Mouse (Mus musculus): ENCODE results near the gene Atp9a. TPM values are rescaled to one million over a fixed set of nuclear protein-coding genes. Genes with fewer than 3 reads are reported as not detected.

Gene Atp9a
- polyA plus RNA-seq, 3 experiments from 2014 or later = 6.8 to 11.0 (median 10.6) TPM

DNA sequence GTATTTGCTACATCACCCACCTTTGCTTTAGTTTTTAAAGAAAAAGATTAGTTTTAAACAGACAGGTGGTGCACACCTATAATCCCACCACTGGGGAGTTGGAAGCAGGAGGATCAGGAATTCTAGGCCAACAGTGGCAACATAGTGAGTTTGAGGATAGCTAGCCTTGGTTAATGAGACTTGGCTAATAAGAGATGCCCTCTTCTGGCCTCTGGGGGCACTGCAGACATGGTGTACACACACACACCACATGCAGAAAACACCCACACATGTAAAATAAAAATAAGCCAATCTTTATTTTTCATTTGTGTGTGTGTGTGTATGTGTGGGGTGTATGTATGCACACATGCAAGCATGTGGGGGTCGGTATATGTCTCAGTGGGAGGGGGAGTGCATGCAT is 3.4 kb downstream of the Atp9a start:
- ATAC-seq = no peak

DNA sequence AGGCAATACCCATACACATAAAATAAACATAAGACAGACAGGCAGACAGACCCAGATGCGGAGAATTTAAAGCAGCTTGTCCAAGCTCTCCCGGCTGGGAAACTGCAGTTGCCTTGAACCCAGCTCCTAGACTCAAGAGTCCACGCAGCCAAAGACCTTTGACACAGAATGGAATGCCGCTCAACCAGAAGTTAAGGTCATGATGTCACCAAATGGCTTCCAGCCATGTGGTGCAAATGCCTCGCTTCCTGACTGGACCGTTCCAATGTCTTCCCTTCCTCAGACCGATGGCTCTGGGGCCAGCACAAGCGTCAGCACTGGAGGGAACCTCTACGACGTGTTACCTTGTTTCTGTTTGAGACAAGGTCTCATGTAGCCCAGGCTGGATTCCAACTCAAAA is 4.3 kb downstream of the Atp9a start:
- ATAC-seq = no peak

DNA sequence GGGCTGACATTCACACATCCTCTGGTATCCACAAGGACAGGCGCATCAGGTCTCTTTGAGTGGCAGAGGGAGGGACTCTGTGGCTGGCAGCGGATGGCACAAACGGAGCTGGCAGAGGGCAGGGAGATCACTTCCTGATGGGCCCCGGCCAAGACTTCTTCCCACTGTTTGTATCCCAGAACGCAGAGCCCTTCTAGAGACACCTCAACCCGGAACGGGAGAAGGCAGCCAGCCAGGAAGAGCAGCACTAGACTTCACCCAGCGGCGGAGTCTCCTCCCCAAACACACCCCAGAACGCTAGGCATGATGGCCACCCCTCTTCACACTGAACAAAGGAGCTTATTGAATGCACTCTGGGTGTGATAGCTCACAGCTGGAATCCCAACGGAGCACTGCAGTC is 8.2 kb downstream of the Atp9a start:
- ATAC-seq = no peak

DNA sequence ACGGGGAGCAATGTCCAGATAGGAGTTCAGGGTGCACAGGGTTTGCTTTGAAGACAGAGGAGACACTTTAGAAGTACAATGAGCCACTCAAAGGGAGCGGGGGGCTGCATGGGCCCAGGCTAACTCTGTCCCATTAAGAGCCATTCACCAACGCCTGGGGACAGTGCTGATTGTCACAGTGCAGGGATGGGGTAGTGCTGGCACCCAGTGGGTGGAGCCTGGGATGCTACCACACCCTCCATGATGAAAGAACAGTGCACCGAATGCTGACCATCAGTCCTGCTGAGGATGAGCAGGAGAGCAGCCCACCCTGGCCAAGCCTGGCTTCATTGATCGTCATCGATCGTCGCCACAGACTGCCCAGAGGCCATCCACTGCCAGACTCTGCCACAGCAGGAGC is 11.0 kb downstream of the Atp9a start:
- ATAC-seq = no peak

DNA sequence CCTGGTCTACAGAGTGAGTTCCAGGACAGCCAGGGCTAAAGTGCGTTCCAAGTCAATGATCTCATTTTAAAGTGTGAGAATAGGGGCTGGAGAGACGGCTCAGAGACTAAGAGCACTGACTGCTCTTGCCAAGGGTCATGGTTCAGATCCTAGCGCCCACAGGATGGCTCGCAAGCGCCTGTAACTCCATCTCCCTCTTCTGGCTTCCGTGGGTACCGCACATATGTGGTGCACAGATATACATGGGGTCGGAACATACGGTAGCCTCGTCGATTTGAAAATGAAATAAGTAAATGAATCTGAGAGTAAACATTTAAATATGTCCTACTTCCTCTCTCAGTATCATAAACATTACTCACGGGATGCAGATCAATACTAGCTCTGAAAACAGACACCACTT is 12.5 kb downstream of the Atp9a start:
- ATAC-seq = no peak

DNA sequence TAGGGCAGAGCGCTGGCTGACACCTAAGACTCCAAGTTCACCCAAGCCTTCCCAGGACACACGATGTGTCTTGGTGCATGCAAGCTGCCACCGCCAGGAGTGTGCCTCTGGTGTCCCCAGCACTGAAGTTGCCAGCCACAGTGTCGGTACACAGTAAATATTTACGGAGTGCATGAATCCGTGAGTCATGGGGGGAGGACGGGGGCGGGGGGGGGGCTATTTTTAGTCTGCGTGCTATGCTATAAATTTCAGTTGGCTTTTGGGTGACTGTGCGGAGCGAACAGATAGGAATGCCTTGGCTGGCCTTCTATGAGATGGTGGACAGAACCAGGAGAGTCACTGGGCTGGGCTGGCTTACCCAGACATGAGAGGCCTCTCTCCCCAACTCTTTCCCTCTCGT is 14.2 kb downstream of the Atp9a start:
- ATAC-seq = no peak

GRCm38 (mm10) chr2:168726007-168726406 is 16.2 kb downstream of the Atp9a start:
- ATAC-seq = no peak

GRCm38 (mm10) chr2:168721313-168721712 is 20.9 kb downstream of the Atp9a start:
- no peak for ATAC-seq

GRCm38 (mm10) chr2:168719742-168720141 is 22.5 kb downstream of the Atp9a start:
- ATAC-seq = no peak

DNA sequence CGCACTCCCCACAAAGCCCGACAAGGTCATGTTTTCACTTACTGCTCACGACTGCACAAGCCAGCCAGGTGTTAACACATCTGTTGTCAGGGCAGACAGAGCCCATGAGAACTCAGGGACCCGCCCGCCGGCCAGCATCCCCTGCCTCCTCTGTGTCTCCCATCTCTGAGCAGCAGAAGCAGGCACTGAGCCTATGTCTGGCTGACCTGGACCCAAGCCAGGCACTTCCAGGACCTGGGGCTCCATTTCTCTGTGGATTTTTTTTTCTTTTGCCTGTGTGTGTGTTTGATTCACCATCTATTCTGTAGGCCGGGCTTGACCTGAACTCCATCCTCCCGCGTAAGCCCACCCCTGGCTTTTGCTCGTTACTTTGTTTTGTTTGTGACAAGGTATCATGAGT is 23.5 kb downstream of the Atp9a start:
- ATAC-seq = no peak

- no peak for ATAC-seq
These were observed 23.9 kb downstream of the Atp9a start for GRCm38 (mm10) chr2:168718267-168718666.

- ATAC-seq = no peak
These were observed 29.7 kb downstream of the Atp9a start for GRCm38 (mm10) chr2:168712199-168713176.

- ATAC-seq = no peak
These were observed 31.2 kb downstream of the Atp9a start for GRCm38 (mm10) chr2:168710979-168711378.

DNA sequence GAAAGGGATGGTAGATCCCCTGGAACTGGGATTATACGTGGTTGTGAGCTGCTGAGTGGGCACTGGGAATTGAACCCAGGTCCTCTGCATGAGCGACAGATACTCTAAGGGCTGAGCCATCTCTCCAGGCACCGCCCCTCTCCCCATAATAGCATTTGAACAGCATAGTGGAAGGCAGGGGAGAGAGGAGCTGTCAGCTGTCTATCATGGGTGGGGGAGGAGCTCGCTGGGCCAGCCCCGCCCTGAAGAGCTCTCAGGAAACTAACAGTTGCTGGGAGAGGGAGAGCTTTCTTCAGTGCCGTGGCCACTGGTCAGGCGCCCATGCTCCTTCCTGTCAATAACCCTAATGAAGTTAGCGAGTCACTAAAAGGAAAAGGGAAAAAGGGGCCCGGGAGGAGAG is 34.4 kb downstream of the Atp9a start:
- no peak for ATAC-seq

- no peak for ATAC-seq
These were observed 39.9 kb downstream of the Atp9a start for GRCm38 (mm10) chr2:168702266-168702665.

GRCm38 (mm10) chr2:168695027-168695403 is 47.2 kb downstream of the Atp9a start:
- ATAC-seq = peak; percentile 54

DNA sequence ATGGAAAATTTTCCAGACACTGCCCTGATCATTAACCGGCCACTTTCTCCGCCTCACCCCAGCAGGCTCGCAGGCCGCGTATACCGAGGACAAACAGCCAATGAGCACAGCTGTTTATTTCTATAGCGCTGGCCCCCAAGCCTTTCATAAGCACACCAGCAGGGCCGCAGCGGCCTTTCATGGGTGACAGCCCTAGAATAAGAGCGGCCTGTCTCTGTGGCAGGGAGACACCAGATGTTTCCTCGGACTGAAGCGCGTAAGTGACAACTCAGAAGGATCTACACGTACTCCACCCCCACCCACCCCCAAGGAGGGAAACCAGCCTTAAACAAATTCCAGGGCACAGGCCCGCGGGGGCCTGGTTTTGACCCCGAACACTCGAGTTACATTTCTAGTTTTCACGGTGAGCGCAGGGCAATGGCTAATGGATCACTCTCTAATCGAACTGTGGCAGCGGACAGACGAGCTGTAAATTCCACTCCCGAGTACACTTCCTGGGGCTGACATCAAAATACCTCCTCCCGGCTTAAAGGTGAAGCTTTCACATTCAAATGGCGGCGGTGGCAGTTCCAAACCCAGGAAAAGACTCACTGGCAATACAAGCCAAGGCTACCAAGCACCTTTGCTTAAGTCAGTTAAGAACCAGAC is 47.7 kb downstream of the Atp9a start:
- ATAC-seq = no peak

- no peak for ATAC-seq
These were observed 50.4 kb downstream of the Atp9a start for GRCm38 (mm10) chr2:168691774-168692173.

DNA sequence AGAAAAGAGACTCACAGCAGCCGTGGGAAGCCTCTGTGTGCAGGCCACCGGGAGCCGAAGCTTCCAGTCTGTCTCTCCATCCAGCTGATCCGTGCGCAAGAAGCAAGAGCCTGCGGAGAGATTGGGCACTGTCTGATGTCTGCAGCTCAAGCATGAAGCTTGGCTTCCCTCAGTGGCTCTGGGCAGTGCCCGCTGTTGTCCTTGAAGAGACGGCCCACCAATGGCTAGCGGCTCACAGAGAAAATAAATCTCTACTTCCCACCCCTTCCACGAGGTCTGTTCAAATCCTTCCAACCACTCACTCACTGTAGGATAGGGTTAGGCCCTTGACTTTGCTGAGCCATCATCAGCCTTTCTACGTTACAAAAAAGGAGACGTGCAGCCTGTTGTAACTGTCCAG is 54.9 kb downstream of the Atp9a start:
- ATAC-seq = no peak

- ATAC-seq = no peak
These were observed 56.3 kb downstream of the Atp9a start for GRCm38 (mm10) chr2:168685909-168686308.

DNA sequence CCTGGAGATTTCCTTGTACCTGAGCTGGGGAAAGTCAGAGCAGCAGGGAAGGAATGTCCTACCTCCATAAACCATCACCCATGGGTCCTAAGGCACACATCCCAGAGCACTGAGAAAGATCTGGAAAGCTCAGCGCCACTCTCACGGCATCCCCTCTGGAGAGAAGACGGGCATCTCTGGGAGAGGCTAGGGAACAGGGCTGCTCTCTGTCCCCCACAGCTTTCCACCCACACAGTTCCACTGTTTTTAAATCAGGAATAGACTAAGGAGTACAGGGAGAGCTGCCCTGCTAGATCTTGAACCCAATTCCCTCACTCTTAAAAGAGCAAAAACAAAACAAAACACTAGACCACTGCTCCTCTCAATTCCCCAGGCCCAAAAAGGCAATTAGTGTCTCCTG is 57.5 kb downstream of the Atp9a start:
- ATAC-seq = no peak

- ATAC-seq = peak; percentile 52
These were observed 58.6 kb downstream of the Atp9a start for GRCm38 (mm10) chr2:168683520-168684150.

DNA sequence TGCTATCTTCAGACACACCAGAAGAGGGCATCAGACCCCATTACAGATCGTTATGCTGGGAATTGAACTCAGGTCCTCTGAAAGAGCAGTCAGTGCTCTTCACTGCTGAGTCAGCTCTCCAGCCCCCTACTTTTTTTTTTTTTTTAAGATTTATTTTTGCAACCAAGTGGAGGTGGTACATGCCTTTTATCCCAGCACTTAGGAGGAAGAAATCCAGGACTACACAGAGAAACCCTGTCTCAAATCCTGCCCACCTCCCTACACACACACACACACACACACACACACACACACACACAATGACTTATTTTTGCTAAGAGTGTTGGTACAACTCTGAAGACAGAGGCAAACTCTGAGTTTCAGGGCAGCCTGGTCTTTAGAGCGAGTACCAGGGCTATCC is 59.5 kb downstream of the Atp9a start:
- no peak for ATAC-seq

DNA sequence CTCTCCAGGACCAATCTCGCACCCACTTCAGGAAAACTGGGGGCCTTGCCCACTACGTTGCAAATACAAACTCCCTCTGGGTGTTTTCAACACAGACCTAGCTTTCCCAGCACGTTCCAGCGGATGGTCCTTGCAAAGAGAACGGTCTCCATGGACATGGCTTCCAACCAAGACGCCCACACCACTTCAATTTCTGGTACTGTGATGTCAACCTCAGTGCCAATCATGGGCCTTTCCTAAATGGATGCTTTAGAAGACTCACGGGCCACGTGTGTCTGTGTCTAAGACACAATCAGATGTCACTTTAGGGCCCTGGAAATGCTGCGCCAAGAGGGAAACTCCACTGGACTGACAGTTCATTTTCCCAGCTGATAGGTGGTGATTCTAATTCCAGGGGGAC is 60.7 kb downstream of the Atp9a start:
- no peak for ATAC-seq
